14 mouse cellular contexts compared by ENCODE assay signal in the genomic region with DNA sequence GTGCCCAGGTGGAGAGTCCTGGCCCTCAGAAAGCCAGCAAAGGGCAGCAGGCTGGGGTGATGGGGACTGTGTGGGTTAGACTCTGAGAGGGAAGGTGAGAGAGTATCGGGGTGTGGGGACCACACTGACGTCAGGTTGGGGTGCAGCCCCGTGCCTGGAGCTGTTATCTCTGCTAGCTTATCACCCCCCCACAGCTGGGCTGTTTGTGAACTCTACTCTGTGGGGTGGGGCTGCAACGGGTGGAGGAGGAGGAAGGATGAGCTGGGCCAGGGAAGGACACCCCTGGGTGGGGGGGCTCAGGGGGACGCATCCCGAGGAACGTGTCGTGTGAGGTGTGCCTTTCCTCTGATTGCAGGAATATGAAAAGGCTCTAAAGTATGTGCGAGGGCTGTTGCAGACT. TPM values are rescaled to one million over a fixed set of nuclear protein-coding genes. Genes with fewer than 3 reads are reported as not detected.
A peak's percentile ranks its signal among the peaks of the same experiment; 100 is the strongest.
DNase-seq lines count a peak whose midpoint lies in the region; ATAC-seq and TF ChIP-seq lines count a peak whose summit lies in the region.
"Had no signal": no experiment of that assay in that cellular context is flagged by ENCODE, and none has a peak within 500 bp of the region (broad histone marks: within the 10 kb centered on the region; RNA-seq: fewer than 3 reads in every experiment).

No protein-coding gene starts in this region.

- H3K27ac ChIP-seq in heart, embryonic 15.5 days = peak overlapping the region; percentile 78
- H3K27ac ChIP-seq in liver, embryonic 15.5 days (replicated peaks) = peak overlapping the region; percentile 92
- H3K27ac ChIP-seq: hindbrain, postnatal 0 days had no signal

- H3K9ac ChIP-seq in heart, embryonic 15.5 days = no peak overlapping the region
- peak overlapping the region; percentile 45 for H3K9ac ChIP-seq in liver, embryonic 15.5 days

- no peak overlapping the region for H3K4me3 ChIP-seq in heart, embryonic 15.5 days
- 0 out of 2 replicates have a peak overlapping the region, but pooled peaks have one; percentile 59 for H3K4me3 ChIP-seq in E14TG2a.4 (replicated peaks; ENCODE audit: low read length)
- peak overlapping the region; percentile 27 for H3K4me3 ChIP-seq in liver, embryonic 15.5 days (replicated peaks)

- intact Hi-C loops in heart, postnatal 36 days (cut with DNase I) = no loop called here
- intact Hi-C loops in left cerebral cortex, postnatal 25 days (cut with DNase I) = no loop called here

- H3K27me3 ChIP-seq in heart, embryonic 15.5 days = no peaks in the 10 kb centered on the region
- H3K27me3 ChIP-seq in E14TG2a.4 (ENCODE audit: insufficient read depth, low read length) = no peaks in the 10 kb centered on the region
- H3K27me3 ChIP-seq in liver, embryonic 15.5 days = no peaks in the 10 kb centered on the region

- peaks cover 43% of the 10 kb centered on the region for H3K4me1 ChIP-seq in heart, embryonic 15.5 days (replicated peaks)
- peaks cover 76% of the 10 kb centered on the region for H3K4me1 ChIP-seq in E14TG2a.4 (replicated peaks; ENCODE audit: low read depth, low read length)
- peaks cover 64% of the 10 kb centered on the region for H3K4me1 ChIP-seq in liver, embryonic 15.5 days (replicated peaks)

- no peak for ATAC-seq in heart, embryonic 15.5 days (replicated peaks; ENCODE audit: insufficient number of reproducible peaks, insufficient read depth, low FRiP score, low read depth)
- ATAC-seq in liver, embryonic 15.5 days (ENCODE audit: insufficient read depth) = peak; percentile 81
- ATAC-seq: activated CD4-positive, CD25-positive, alpha-beta regulatory T cell, adult 4 months; hindbrain, postnatal 0 days had no signal

- no peak for DNase-seq in heart, postnatal 36 days
- peak; percentile 51 for DNase-seq in c-Kit-positive CD71-positive TER-119-negative erythroid progenitor cells, embryonic 14.5 days (ENCODE audit: low read depth)
- no peak for DNase-seq in left cerebral cortex, postnatal 25 days (ENCODE audit: low spot score in 2 of 2)
- DNase-seq in ovary, postnatal 36 days (ENCODE audit: low spot score) = no peak
- DNase-seq in yolk sac, embryonic 10.5 days (ENCODE audit: low spot score) = no peak
- DNase-seq: cerebellum, adult 8-10 months; layer of hippocampus, postnatal 36 days; lung, adult 2 months; thymus, adult 2 months had no signal

- 62% methylated on average over 9 of the region's 9 CpGs for WGBS in heart, embryonic 15.5 days
- 28% methylated on average over 9 of the region's 9 CpGs for WGBS in liver, embryonic 15.5 days (ENCODE audit: insufficient replicate concordance)

- no peaks in the 10 kb centered on the region for H3K9me3 ChIP-seq in heart, embryonic 15.5 days (replicated peaks)
- no peaks in the 10 kb centered on the region for H3K9me3 ChIP-seq in E14TG2a.4 (ENCODE audit: low read length)
- H3K9me3 ChIP-seq in liver, embryonic 15.5 days (replicated peaks) = no peaks in the 10 kb centered on the region

- H3K36me3 ChIP-seq in heart, embryonic 15.5 days = peaks cover 26% of the 10 kb centered on the region
- H3K36me3 ChIP-seq in E14TG2a.4 (ENCODE audit: insufficient read depth, low read length) = peaks cover 60% of the 10 kb centered on the region
- peaks cover 41% of the 10 kb centered on the region for H3K36me3 ChIP-seq in liver, embryonic 15.5 days (replicated peaks)

- no peak overlapping the region for H3K4me2 ChIP-seq in heart, embryonic 15.5 days
- H3K4me2 ChIP-seq in liver, embryonic 15.5 days = peak overlapping the region; percentile 63

- TF ChIP-seq CTCF in E14TG2a.4 (conservative IDR thresholded peaks at IDR 0.05; ENCODE audit: low read length) = no peak

RNA-seq across cellular contexts. Expression of a gene that starts 1.2 kb away (rescaled TPM):
- 6.3 and 6.7 TPM in 2 replicates for polyA plus RNA-seq in heart, embryonic 15.5 days (2015; fragmentation: Nextera tagmentation; extraction: Ambion mirVana)
- 10 to 100 TPM in 1 of 2 experiments, 1 to 10 TPM in 1; 9.8 to 11.3 TPM for total RNA-seq in heart, postnatal 36 days (2021)
- 5.9 and 8.1 TPM in 2 replicates for polyA plus RNA-seq in liver, embryonic 15.5 days (2015; fragmentation: Nextera tagmentation; extraction: Ambion mirVana)
- total RNA-seq in left cerebral cortex, postnatal 25 days (2021) = not detected
- total RNA-seq: hindbrain, postnatal 0 days had no signal
- polyA plus RNA-seq: activated CD4-positive, CD25-positive, alpha-beta regulatory T cell, adult 4 months had no signal

RNA-seq across cellular contexts. Expression of a gene that starts 12.1 kb away (rescaled TPM):
- 221 and 240 TPM in 2 replicates for polyA plus RNA-seq in heart, embryonic 15.5 days (2015; fragmentation: Nextera tagmentation; extraction: Ambion mirVana)
- 100 to 1,000 TPM; 178 to 185 TPM for total RNA-seq in heart, postnatal 36 days (2021)
- polyA plus RNA-seq in liver, embryonic 15.5 days (2015; fragmentation: Nextera tagmentation; extraction: Ambion mirVana) = 190 and 201 TPM in 2 replicates
- total RNA-seq in left cerebral cortex, postnatal 25 days (2021) = 100 to 1,000 TPM; 263 to 271 TPM

RNA-seq across cellular contexts. Expression of a gene that starts 21.6 kb away (rescaled TPM):
- polyA plus RNA-seq in heart, embryonic 15.5 days (2015; fragmentation: Nextera tagmentation; extraction: Ambion mirVana) = 34.9 and 50.1 TPM in 2 replicates
- total RNA-seq in heart, postnatal 36 days (2021) = 10 to 100 TPM; 36.9 to 45.6 TPM
- polyA plus RNA-seq in liver, embryonic 15.5 days (2015; fragmentation: Nextera tagmentation; extraction: Ambion mirVana) = 15.3 and 19.0 TPM in 2 replicates
- total RNA-seq in left cerebral cortex, postnatal 25 days (2021) = 10 to 100 TPM; 33.7 to 38.5 TPM

RNA-seq across cellular contexts. Expression of a gene that starts 22.6 kb away (rescaled TPM):
- polyA plus RNA-seq in heart, embryonic 15.5 days (2015; fragmentation: Nextera tagmentation; extraction: Ambion mirVana) = 79.5 and 79.9 TPM in 2 replicates
- 10 to 100 TPM; 58.2 to 67.8 TPM for total RNA-seq in heart, postnatal 36 days (2021)
- 50.6 and 53.4 TPM in 2 replicates for polyA plus RNA-seq in liver, embryonic 15.5 days (2015; fragmentation: Nextera tagmentation; extraction: Ambion mirVana)
- total RNA-seq in left cerebral cortex, postnatal 25 days (2021) = 10 to 100 TPM; 86.2 to 88.5 TPM

RNA-seq across cellular contexts. Expression of a gene that starts 57.3 kb away (rescaled TPM):
- 34.3 and 40.6 TPM in 2 replicates for polyA plus RNA-seq in heart, embryonic 15.5 days (2015; fragmentation: Nextera tagmentation; extraction: Ambion mirVana)
- 10 to 100 TPM; 11.0 to 11.6 TPM for total RNA-seq in heart, postnatal 36 days (2021)
- 7.5 and 9.0 TPM in 2 replicates for polyA plus RNA-seq in liver, embryonic 15.5 days (2015; fragmentation: Nextera tagmentation; extraction: Ambion mirVana)
- total RNA-seq in left cerebral cortex, postnatal 25 days (2021) = 100 to 1,000 TPM in 1 of 2 experiments, 10 to 100 TPM in 1; 95.3 to 108 TPM

Comparison
In these comparisons a context has a peak if more than half of its experiments do, and no peak if none do; other contexts are left out.
1. RNA of a gene that starts 1.2 kb away (total RNA-seq): 9.8 to 11.3 TPM in heart, postnatal 36 days; not detected in left cerebral cortex, postnatal 25 days; every median in the first group is over 4 times any median in the second.